Mouse (Mus musculus) embryonic facial prominence, embryonic 10.5 days (tissue): Measurements from ENCODE around the gene Gm17387. TPM values are rescaled to one million over a fixed set of nuclear protein-coding genes. Genes with fewer than 3 reads are reported as not detected.

Experiments used
- DNase-seq: peaks from one replicate; pipeline ENCODE4 v3.0.0-alpha.2; 2017; ENCODE audit warnings: low spot score
- H3K27ac ChIP-seq: fragments of 300-500 bp; sonication (generic); replicated peaks from 2 replicates; pipeline ENCODE4 v1.5.1; 2016; ENCODE audit warnings: mild to moderate bottlenecking
- H3K27me3 ChIP-seq: fragments of 300-500 bp; sonication (generic); replicated peaks from 2 replicates; pipeline ENCODE4 v1.6.1; 2016; ENCODE audit warnings: low read depth, mild to moderate bottlenecking; ENCODE audit not compliant: poor library complexity, severe bottlenecking
- H3K36me3 ChIP-seq: fragments of 300-500 bp; sonication (generic); replicated peaks from 2 replicates; pipeline ENCODE4 v1.6.1; 2016; ENCODE audit warnings: mild to moderate bottlenecking, moderate library complexity
- H3K4me1 ChIP-seq: fragments of 300-500 bp; sonication (generic); 2 replicates; pipeline ENCODE4 v1.6.1; 2016
- H3K4me3 ChIP-seq: fragments of 300-500 bp; sonication (generic); 2 replicates; pipeline ENCODE4 v1.5.1; 2016; ENCODE audit warnings: mild to moderate bottlenecking, moderate library complexity
- H3K9me3 ChIP-seq: fragments of 300-500 bp; sonication (generic); 2 replicates; pipeline ENCODE4 v1.6.1; 2016; ENCODE audit warnings: mild to moderate bottlenecking
- WGBS: fragments of 180-500 bp; shearing (Covaris S2); methylation state at CpG from one replicate; pipeline ENCODE4 v1.1.7; 2016; 5-methylcytosine and 5-hydroxymethylcytosine counted together
- polyA plus RNA-seq: library from polyadenylated mRNA; unstranded; fragments of >200 nt; fragmentation: Nextera tagmentation; extraction: Ambion mirVana; gene quantifications from 2 replicates; pipeline ENCODE4 v1.2.1, GENCODE M21; 2016

Gm17387 gene
- polyA plus RNA-seq, 1 experiment from 2014 or later: not detected

DNA sequence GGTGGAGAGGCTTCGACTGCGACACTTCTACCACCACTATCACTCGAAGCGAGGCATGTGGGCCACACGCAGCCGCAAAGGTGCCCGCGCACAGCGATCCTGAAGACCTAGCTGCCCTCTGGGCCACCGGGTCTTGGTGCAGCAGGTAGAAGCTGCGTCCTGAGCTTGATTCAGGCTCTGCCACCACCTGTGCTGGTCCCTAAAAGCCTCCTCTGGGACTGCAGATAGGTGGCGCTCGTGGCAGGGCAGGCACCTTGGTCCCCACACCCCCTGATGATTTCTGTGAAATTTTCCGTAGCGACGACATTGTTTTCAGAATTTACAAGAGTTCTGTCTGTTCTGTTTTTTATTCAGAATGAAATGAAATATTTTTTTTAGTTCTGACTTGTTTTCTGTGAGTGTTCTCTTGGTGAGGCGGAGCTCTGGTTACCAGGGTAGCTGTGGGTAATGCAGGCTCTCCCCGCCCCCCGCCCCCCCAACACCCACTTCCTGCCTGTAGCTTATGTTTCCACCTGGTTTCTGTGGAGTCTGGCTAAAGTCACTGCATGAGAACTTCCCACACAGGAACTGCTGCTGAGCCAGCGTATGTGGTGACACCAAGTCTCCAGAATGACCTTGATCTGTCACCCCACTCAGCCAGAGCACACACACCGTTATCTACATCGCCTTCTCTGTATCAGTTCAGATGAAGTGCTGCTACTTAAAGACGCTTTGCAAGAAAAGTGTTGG is 43.2 kb downstream of the Gm17387 start:
- Histone ChIP-seq H3K27me3 (peaks cover 40% of the 10 kb centered on the region), H3K27ac (no peak overlapping the region), H3K4me3 (peak overlapping the region; percentile 12; the same call in 1 of the 2 replicates), H3K9me3 (no peaks in the 10 kb centered on the region), H3K36me3 (peaks cover 18% of the 10 kb centered on the region), H3K4me1 (peaks cover 26% of the 10 kb centered on the region)
- DNase-seq: peak; percentile 49
- WGBS: 35% methylated on average over 23 of the region's 23 CpGs

DNA sequence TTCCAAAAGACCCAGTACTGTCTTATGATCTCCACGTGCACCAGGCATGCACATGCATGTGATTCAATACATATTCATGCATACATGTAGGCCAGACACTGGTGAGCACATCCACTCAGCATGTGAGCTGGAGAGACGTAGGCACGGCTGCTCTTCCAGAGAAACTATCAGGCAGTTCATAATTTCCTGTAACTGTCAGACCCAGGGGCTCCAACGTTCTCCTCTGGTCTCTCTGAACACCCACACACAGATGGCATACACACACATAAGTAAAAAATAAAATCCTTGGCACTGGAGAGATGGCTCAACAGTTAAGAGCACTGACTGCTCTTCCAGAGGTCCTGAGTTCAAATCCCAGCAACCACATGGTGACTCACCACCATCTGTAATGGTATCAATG is 44.9 kb downstream of the Gm17387 start:
- 84% methylated on average over 4 of the region's 4 CpGs for WGBS
- H3K9me3 ChIP-seq: no peaks in the 10 kb centered on the region
- H3K27me3 ChIP-seq: peaks cover 41% of the 10 kb centered on the region
- peaks cover 2% of the 10 kb centered on the region for H3K36me3 ChIP-seq
- DNase-seq: no peak
- peaks cover 27% of the 10 kb centered on the region for H3K4me1 ChIP-seq
- no peak overlapping the region for H3K27ac ChIP-seq
- H3K4me3 ChIP-seq: no peak overlapping the region

DNA sequence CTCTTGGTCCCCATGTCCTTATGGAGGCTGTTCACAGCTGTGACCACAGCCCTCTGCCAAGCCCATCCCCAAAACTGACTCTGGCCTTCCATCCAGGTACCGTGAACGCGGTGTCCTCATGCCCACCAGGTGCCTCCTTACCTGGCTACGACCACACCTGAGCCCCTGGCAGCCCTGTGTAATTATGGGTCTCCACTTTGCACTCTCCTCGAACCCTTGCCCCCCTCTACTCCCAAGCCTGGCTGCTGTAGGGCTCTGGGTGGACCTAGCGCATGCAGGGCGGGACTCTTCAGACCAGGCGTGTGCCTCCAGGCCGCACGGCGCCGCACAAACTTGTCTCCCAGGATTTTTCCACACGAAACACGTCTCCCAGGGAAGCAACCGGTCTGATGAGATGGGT is 48.9 kb downstream of the Gm17387 start, which contains the start of gene Pkp3:
Gene Pkp3 (plus strand): TSS at position 378 of the 400 bp plus-strand sequence.
- H3K4me1 ChIP-seq: peaks cover 22% of the 10 kb centered on the region
- no peak for DNase-seq
- peaks cover 39% of the 10 kb centered on the region for H3K27me3 ChIP-seq
- H3K27ac ChIP-seq: peak within 1 kb of the TSS; percentile 30; the same call in 1 of the 2 replicates
- WGBS: 89% methylated on average over 15 of the region's 15 CpGs
- H3K36me3 ChIP-seq: peaks cover 5% of the 10 kb centered on the region; the same call in 1 of the 2 replicates
- H3K4me3 ChIP-seq: no peak within 1 kb of the TSS
- no peaks in the 10 kb centered on the region for H3K9me3 ChIP-seq

DNA sequence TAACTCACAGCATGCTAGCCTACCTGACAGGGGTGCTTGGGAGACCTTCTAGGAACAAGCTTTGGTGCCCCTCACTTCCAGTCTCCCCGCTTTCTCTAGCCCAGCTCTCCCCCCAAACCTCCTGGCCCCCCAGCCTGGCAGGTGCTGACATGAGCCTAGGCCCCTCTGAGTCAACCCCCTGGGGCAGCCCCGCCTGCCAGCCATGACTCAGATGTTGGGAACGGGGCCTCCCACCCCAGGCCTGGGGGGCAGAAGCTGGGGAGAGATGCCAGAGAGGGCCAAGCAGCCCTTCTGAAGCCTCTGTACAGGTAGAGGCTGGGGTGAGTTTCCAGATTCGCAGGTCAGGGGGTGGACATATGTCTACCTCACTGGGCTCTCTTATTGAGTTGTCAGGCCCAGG is 49.9 kb downstream of the Gm17387 start:
- DNase-seq: no peak
- H3K27ac ChIP-seq: 0 out of 2 replicates have a peak overlapping the region, but pooled peaks have one; percentile 30
- H3K4me1 ChIP-seq: peaks cover 22% of the 10 kb centered on the region
- H3K36me3 ChIP-seq: peaks cover 9% of the 10 kb centered on the region
- WGBS: 80% methylated on average over 4 of the region's 4 CpGs
- H3K4me3 ChIP-seq: no peak overlapping the region
- H3K27me3 ChIP-seq: peaks cover 39% of the 10 kb centered on the region
- H3K9me3 ChIP-seq: no peaks in the 10 kb centered on the region

Other genes starting within 250 kb of the Gm17387 start
- 0.10 and 0.14 TPM in 2 replicates for gene Syce1, start 241.3 kb upstream of the Gm17387 start, polyA plus RNA-seq
- gene Zfp941, start 207.0 kb upstream of the Gm17387 start, polyA plus RNA-seq: 2.9 and 3.6 TPM in 2 replicates
- 1.8 and 1.9 TPM in 2 replicates for gene Urah, start 194.1 kb upstream of the Gm17387 start, polyA plus RNA-seq
- gene Scgb1c1, start 183.6 kb upstream of the Gm17387 start, polyA plus RNA-seq: not detected in 2 replicates
- gene Odf3, start 181.3 kb upstream of the Gm17387 start, polyA plus RNA-seq: not detected in 2 replicates
- 0.22 TPM in 1 of 2 replicates, not detected in the other for gene Gm45785, start 172.8 kb upstream of the Gm17387 start, polyA plus RNA-seq
- 57.7 and 59.1 TPM in 2 replicates for gene Ric8a, start 172.2 kb upstream of the Gm17387 start, polyA plus RNA-seq
- 22.4 and 23.0 TPM in 2 replicates for gene Bet1l, start 171.6 kb upstream of the Gm17387 start, polyA plus RNA-seq
- 332 TPM in 2 replicates for gene Psmd13, start 147.2 kb upstream of the Gm17387 start, polyA plus RNA-seq
- gene Sirt3, start 146.8 kb upstream of the Gm17387 start, polyA plus RNA-seq: 22.6 and 24.5 TPM in 2 replicates
- gene Cox8b, start 128.7 kb upstream of the Gm17387 start, polyA plus RNA-seq: not detected in 2 replicates
- 0.19 TPM in 1 of 2 replicates, not detected in the other for gene Nlrp6, start 108.2 kb upstream of the Gm17387 start, polyA plus RNA-seq
- gene Pgghg, start 87.7 kb upstream of the Gm17387 start, polyA plus RNA-seq: 13.5 and 14.3 TPM in 2 replicates
- 2.9 and 3.8 TPM in 2 replicates for gene Ifitm5, start 78.8 kb upstream of the Gm17387 start, polyA plus RNA-seq
- gene Gm45717, start 73.2 kb upstream of the Gm17387 start, polyA plus RNA-seq: 0.52 TPM in 1 of 2 replicates, not detected in the other
- gene Ifitm2, start 73.1 kb upstream of the Gm17387 start, polyA plus RNA-seq: 602 and 668 TPM in 2 replicates
- gene Ifitm1, start 61.9 kb upstream of the Gm17387 start, polyA plus RNA-seq: 8.7 and 13.4 TPM in 2 replicates
- 42.6 and 44.7 TPM in 2 replicates for gene Ifitm3, start 18.4 kb upstream of the Gm17387 start, polyA plus RNA-seq
- not detected in 2 replicates for gene Ifitm6, start 11.2 kb upstream of the Gm17387 start, polyA plus RNA-seq
- 26.5 and 27.7 TPM in 2 replicates for gene B4galnt4, start 32.0 kb downstream of the Gm17387 start, polyA plus RNA-seq
- gene Pkp3, start 49.1 kb downstream of the Gm17387 start, polyA plus RNA-seq: 9.4 and 9.6 TPM in 2 replicates
- 2.2 and 2.3 TPM in 2 replicates for gene Sigirr, start 71.4 kb downstream of the Gm17387 start, polyA plus RNA-seq
- 1.8 and 2.5 TPM in 2 replicates for gene Ano9, start 88.7 kb downstream of the Gm17387 start, polyA plus RNA-seq
- gene Ptdss2, start 93.3 kb downstream of the Gm17387 start, polyA plus RNA-seq: 77.8 and 83.8 TPM in 2 replicates
- 77.9 and 79.7 TPM in 2 replicates for gene Rnh1, start 143.7 kb downstream of the Gm17387 start, polyA plus RNA-seq
- gene Hras, start 164.9 kb downstream of the Gm17387 start, polyA plus RNA-seq: 94.3 and 94.9 TPM in 2 replicates
- gene Lrrc56, start 165.0 kb downstream of the Gm17387 start, polyA plus RNA-seq: 15.1 and 18.1 TPM in 2 replicates
- gene Lmntd2, start 184.9 kb downstream of the Gm17387 start, polyA plus RNA-seq: 4.9 and 5.3 TPM in 2 replicates
- 54.5 and 56.0 TPM in 2 replicates for gene Rassf7, start 186.7 kb downstream of the Gm17387 start, polyA plus RNA-seq
- gene Phrf1, start 199.7 kb downstream of the Gm17387 start, polyA plus RNA-seq: 114 and 124 TPM in 2 replicates
- gene Irf7, start 237.3 kb downstream of the Gm17387 start, polyA plus RNA-seq: 0.34 TPM in 2 replicates
- 0.10 and 0.17 TPM in 2 replicates for gene Cdhr5, start 247.7 kb downstream of the Gm17387 start, polyA plus RNA-seq